ENCODE assay signal across 16 mouse cellular contexts in genomic region chr11:57566091-57567035, GRCm38 (mm10). TPM values are rescaled to one million over a fixed set of nuclear protein-coding genes. Genes with fewer than 3 reads are reported as not detected.
DNase-seq lines count a peak whose midpoint lies in the region; ATAC-seq lines count a peak whose summit lies in the region.
"Had no signal": no experiment of that assay in that cellular context is flagged by ENCODE, and none has a peak within 500 bp of the region (broad histone marks: within the 10 kb centered on the region; RNA-seq: fewer than 3 reads in every experiment).

No protein-coding gene starts in this region.

- H3K36me3 ChIP-seq in forebrain, embryonic 14.5 days (ENCODE audit: control insufficient read depth, insufficient read depth, low read length): no peaks in the 10 kb centered on the region
- no peaks in the 10 kb centered on the region for H3K36me3 ChIP-seq in midbrain, embryonic 11.5 days (ENCODE audit: control insufficient read depth, insufficient read depth, low read length)
- H3K36me3 ChIP-seq: limb, embryonic 12.5 days had no signal

- H3K4me2 ChIP-seq in forebrain, embryonic 14.5 days (ENCODE audit: low read length): 0 out of 2 replicates have a peak overlapping the region, but pooled peaks have one; percentile 14
- no peak overlapping the region for H3K4me2 ChIP-seq in midbrain, embryonic 11.5 days
- H3K4me2 ChIP-seq: limb, embryonic 12.5 days had no signal

- 0 out of 2 replicates have a peak, but pooled peaks cover 3% of the 10 kb centered on the region for H3K9me3 ChIP-seq in forebrain, embryonic 14.5 days (replicated peaks; ENCODE audit: control insufficient read depth, low read length)
- no peaks in the 10 kb centered on the region for H3K9me3 ChIP-seq in midbrain, embryonic 11.5 days (ENCODE audit: control insufficient read depth, low read length)

- no peak overlapping the region for H3K4me3 ChIP-seq in forebrain, embryonic 14.5 days (ENCODE audit: low read depth, low read length)
- no peak overlapping the region for H3K4me3 ChIP-seq in midbrain, embryonic 11.5 days (ENCODE audit: low read depth, low read length)
- H3K4me3 ChIP-seq: erythroblast, embryonic 14.5 days; limb, embryonic 12.5 days had no signal

- H3K4me1 ChIP-seq in forebrain, embryonic 14.5 days (ENCODE audit: control insufficient read depth, insufficient read depth, low read length): peaks cover 10% of the 10 kb centered on the region
- H3K4me1 ChIP-seq in midbrain, embryonic 11.5 days (ENCODE audit: control insufficient read depth, insufficient read depth, low read length): 0 out of 2 replicates have a peak, but pooled peaks cover 2% of the 10 kb centered on the region

- H3K27me3 ChIP-seq in forebrain, embryonic 14.5 days (replicated peaks; ENCODE audit: control insufficient read depth, insufficient read depth, low read length): no peaks in the 10 kb centered on the region
- H3K27me3 ChIP-seq in midbrain, embryonic 11.5 days (ENCODE audit: control insufficient read depth, insufficient read depth, low read length): no peaks in the 10 kb centered on the region
- H3K27me3 ChIP-seq: limb, embryonic 12.5 days had no signal

- H3K27ac ChIP-seq in forebrain, embryonic 14.5 days (ENCODE audit: low read depth, low read length): no peak overlapping the region
- no peak overlapping the region for H3K27ac ChIP-seq in midbrain, embryonic 11.5 days (ENCODE audit: low read depth, low read length)
- H3K27ac ChIP-seq: limb, embryonic 12.5 days had no signal

- DNase-seq in retina, postnatal 1 day: peak; percentile 44
- no peak for DNase-seq in retina, embryonic 14.5 days (ENCODE audit: low spot score)
- DNase-seq in forebrain, embryonic 14.5 days (ENCODE audit: low spot score): peak; percentile 58
- no peak for DNase-seq in midbrain, embryonic 11.5 days (ENCODE audit: low spot score, missing footprints)
- no peak for DNase-seq in kidney, postnatal 4 days
- DNase-seq in adrenal gland, adult 2 months: no peak
- no peak for DNase-seq in gastrocnemius, postnatal 25 days
- DNase-seq: adrenal gland, postnatal 14 days; embryo, embryonic 11 days; gastrocnemius, postnatal 14 days; kidney, postnatal 14 days; layer of hippocampus, postnatal 36 days; right cerebral cortex, postnatal 14 days had no signal

- H3K9ac ChIP-seq in forebrain, embryonic 14.5 days (ENCODE audit: low read length): no peak overlapping the region
- 0 out of 2 replicates have a peak overlapping the region, but pooled peaks have one; percentile 2 for H3K9ac ChIP-seq in midbrain, embryonic 11.5 days (ENCODE audit: low read length)
- H3K9ac ChIP-seq: limb, embryonic 12.5 days had no signal

- WGBS in forebrain, embryonic 14.5 days: 13% methylated on average over 18 of the region's 18 CpGs
- 26% methylated on average over 18 of the region's 18 CpGs for WGBS in midbrain, embryonic 11.5 days

- ATAC-seq in forebrain, embryonic 14.5 days: peak; percentile 37; the same call in 1 of the 2 replicates
- ATAC-seq in midbrain, embryonic 11.5 days (ENCODE audit: low FRiP score): no peak
- ATAC-seq: intestine, embryonic 16.5 days had no signal

RNA-seq across cellular contexts. Expression of gene Mfap3, which starts 47.9 kb away (rescaled TPM):
- 68.3 and 71.4 TPM in 2 replicates for polyA plus RNA-seq in forebrain, embryonic 14.5 days (2014; fragmentation: Nextera tagmentation; extraction: Ambion mirVana)
- 61.9 and 66.0 TPM in 2 replicates for polyA plus RNA-seq in midbrain, embryonic 11.5 days (2014; fragmentation: Nextera tagmentation; extraction: Ambion mirVana)
- 10 to 100 TPM; 22.3 to 26.3 TPM for total RNA-seq in adrenal gland, adult 2 months (2021)
- 5.0 and 6.7 TPM in 2 replicates for polyA plus RNA-seq in adrenal gland, adult 2 months (2012; rRNA removed)
- total RNA-seq in gastrocnemius, postnatal 25 days (2021): 1 to 10 TPM; 7.2 to 9.1 TPM

RNA-seq across cellular contexts. Expression of gene Fam114a2, which starts 47.9 kb away (rescaled TPM):
- 73.6 and 76.3 TPM in 2 replicates for polyA plus RNA-seq in forebrain, embryonic 14.5 days (2014; fragmentation: Nextera tagmentation; extraction: Ambion mirVana)
- 52.5 and 56.4 TPM in 2 replicates for polyA plus RNA-seq in midbrain, embryonic 11.5 days (2014; fragmentation: Nextera tagmentation; extraction: Ambion mirVana)
- total RNA-seq in adrenal gland, adult 2 months (2021): 10 to 100 TPM; 62.1 to 66.5 TPM
- 18.1 and 22.7 TPM in 2 replicates for polyA plus RNA-seq in adrenal gland, adult 2 months (2012; rRNA removed)
- 10 to 100 TPM; 45.8 to 46.8 TPM for total RNA-seq in gastrocnemius, postnatal 25 days (2021)

Comparison
In these comparisons a context has a peak if more than half of its experiments do, and no peak if none do; other contexts are left out.
1. DNase-seq: peak in retina, postnatal 1 day (single experiment) and forebrain, embryonic 14.5 days (single experiment); none in retina, embryonic 14.5 days (single experiment), midbrain, embryonic 11.5 days (single experiment), kidney, postnatal 4 days (0 of 2), adrenal gland, adult 2 months (single experiment) and gastrocnemius, postnatal 25 days (single experiment).